Mouse (Mus musculus) urinary bladder, postnatal 0 days (tissue): Measurements from ENCODE around the gene Cyp3a57. TPM values are rescaled to one million over a fixed set of nuclear protein-coding genes. Genes with fewer than 3 reads are reported as not detected.

Experiments used
- polyA plus RNA-seq: library from polyadenylated mRNA; unstranded; fragments of >200 nt; fragmentation: Nextera tagmentation; extraction: Ambion mirVana; gene quantifications from 2 replicates; pipeline ENCODE4 v1.2.1, GENCODE M21; 2015

Gene Cyp3a57
- polyA plus RNA-seq: 1.4 and 1.5 TPM in 2 replicates

DNA sequence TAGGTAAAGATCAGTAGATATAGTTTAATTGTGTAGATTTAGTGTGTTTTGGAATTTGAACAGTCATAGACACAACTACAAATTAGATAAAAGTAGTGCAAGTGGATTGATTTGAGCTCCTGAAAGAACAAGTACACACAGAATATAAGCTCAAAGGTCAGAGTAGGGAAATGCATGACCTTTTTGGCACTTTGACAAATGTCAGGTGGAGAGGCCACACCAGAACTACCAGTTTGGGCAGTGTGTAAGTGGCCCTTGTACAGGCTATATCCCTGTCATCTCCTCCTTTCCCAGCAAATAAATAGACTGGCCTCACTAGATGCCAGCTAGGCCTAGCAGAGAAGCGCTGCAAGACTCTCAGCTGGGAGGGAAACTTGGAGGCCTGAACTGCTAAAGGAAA is at the start of gene Cyp3a57:
Cyp3a57 (plus strand) TSS at position 339 of the 400 bp plus-strand sequence.

Other genes starting within 250 kb of the Cyp3a57 start
- gene Arpc1b, start 231.1 kb upstream of the Cyp3a57 start, polyA plus RNA-seq: 381 and 490 TPM in 2 replicates
- 49.6 and 60.3 TPM in 2 replicates for gene Pdap1, start 205.0 kb upstream of the Cyp3a57 start, polyA plus RNA-seq
- gene Bud31, start 204.9 kb upstream of the Cyp3a57 start, polyA plus RNA-seq: 127 and 128 TPM in 2 replicates
- 8.5 TPM in 2 replicates for gene Ptcd1, start 178.2 kb upstream of the Cyp3a57 start, polyA plus RNA-seq
- gene Cpsf4, start 178.1 kb upstream of the Cyp3a57 start, polyA plus RNA-seq: 17.6 and 20.6 TPM in 2 replicates
- gene Atp5j2, start 153.2 kb upstream of the Cyp3a57 start, polyA plus RNA-seq: 609 and 628 TPM in 2 replicates
- gene Zkscan14, start 143.4 kb upstream of the Cyp3a57 start, polyA plus RNA-seq: 5.6 and 6.2 TPM in 2 replicates
- 5.3 and 5.5 TPM in 2 replicates for gene Zkscan5, start 140.7 kb upstream of the Cyp3a57 start, polyA plus RNA-seq
- gene Zfp655, start 113.6 kb upstream of the Cyp3a57 start, polyA plus RNA-seq: 28.1 and 29.6 TPM in 2 replicates
- 0.46 and 0.57 TPM in 2 replicates for gene Zscan25, start 64.8 kb upstream of the Cyp3a57 start, polyA plus RNA-seq
- 0.07 TPM in 1 of 2 replicates, not detected in the other for gene Cyp3a16, start 124.4 kb downstream of the Cyp3a57 start, polyA plus RNA-seq
- gene Cyp3a41b, start 239.5 kb downstream of the Cyp3a57 start, polyA plus RNA-seq: not detected in 2 replicates